Mouse (Mus musculus): Measurements from ENCODE around the gene Nccrp1. TPM values are rescaled to one million over a fixed set of nuclear protein-coding genes. Genes with fewer than 3 reads are reported as not detected.

Gene Nccrp1
- polyA plus RNA-seq, 1 experiment: 0.14 TPM

- Histone ChIP-seq H3K27me3 (ENCODE audit: control insufficient read depth, insufficient read depth, low read length) (no peaks in the 10 kb centered on the region), H3K27ac (ENCODE audit: insufficient read depth, low read depth, low read length) (peak overlapping the region; percentile 82), H3K4me1 (ENCODE audit: control insufficient read depth, insufficient read depth, insufficient read length, low read length) (peaks cover 56% of the 10 kb centered on the region), H3K4me3 (ENCODE audit: low read depth, low read length) (no peak overlapping the region), H3K36me3 (ENCODE audit: control insufficient read depth, insufficient read depth, low read length) (no peaks in the 10 kb centered on the region)
- WGBS: 67% methylated on average over 6 of the region's 6 CpGs
- TF ChIP-seq POLR2A (IDR thresholded peaks at IDR 0.05; ENCODE audit: low read depth, low read length) (no peak), CTCF (IDR thresholded peaks at IDR 0.05; ENCODE audit: extremely low read depth, insufficient read length, insufficient replicate concordance, low read depth, low read length) (no peak)
These were observed 37.9 kb upstream of the Nccrp1 start for GRCm38 (mm10) chr7:28585001-28585400.

GRCm38 (mm10) chr7:28584468-28584867 is 37.4 kb upstream of the Nccrp1 start:
- no peaks in the 10 kb centered on the region for H3K36me3 ChIP-seq (ENCODE audit: control insufficient read depth, insufficient read depth, low read length)
- WGBS: 40% methylated on average over 4 of the region's 4 CpGs

GRCm38 (mm10) chr7:28583570-28584344 is 36.7 kb upstream of the Nccrp1 start:
- no peaks in the 10 kb centered on the region for H3K27me3 ChIP-seq (ENCODE audit: control insufficient read depth, insufficient read depth, low read length)
- H3K36me3 ChIP-seq (ENCODE audit: control insufficient read depth, insufficient read depth, low read length): no peaks in the 10 kb centered on the region
- peaks cover 67% of the 10 kb centered on the region for H3K4me1 ChIP-seq (ENCODE audit: control insufficient read depth, insufficient read depth, insufficient read length, low read length)
- no peak for TF ChIP-seq CTCF (IDR thresholded peaks at IDR 0.05; ENCODE audit: extremely low read depth, insufficient read length, insufficient replicate concordance, low read depth, low read length)
- 38% methylated on average over 8 of the region's 8 CpGs for WGBS
- H3K4me3 ChIP-seq (ENCODE audit: low read depth, low read length): no peak overlapping the region
- H3K27ac ChIP-seq (ENCODE audit: insufficient read depth, low read depth, low read length): peak overlapping the region; percentile 82

More at GRCm38 (mm10) chr7:28584468-28584867, 37.4 kb upstream of the Nccrp1 start:
- Histone ChIP-seq H3K4me1 (ENCODE audit: control insufficient read depth, insufficient read depth, insufficient read length, low read length) (peaks cover 61% of the 10 kb centered on the region), H3K4me3 (ENCODE audit: low read depth, low read length) (no peak overlapping the region), H3K27me3 (ENCODE audit: control insufficient read depth, insufficient read depth, low read length) (no peaks in the 10 kb centered on the region), H3K27ac (ENCODE audit: insufficient read depth, low read depth, low read length) (peak overlapping the region; percentile 82)
- no peak for TF ChIP-seq CTCF (IDR thresholded peaks at IDR 0.05; ENCODE audit: extremely low read depth, insufficient read length, insufficient replicate concordance, low read depth, low read length)
- no peak for TF ChIP-seq POLR2A (IDR thresholded peaks at IDR 0.05; ENCODE audit: low read depth, low read length)

GRCm38 (mm10) chr7:28582841-28583240 is 35.8 kb upstream of the Nccrp1 start:
- no peak for TF ChIP-seq POLR2A (IDR thresholded peaks at IDR 0.05; ENCODE audit: low read depth, low read length)
- H3K4me1 ChIP-seq (ENCODE audit: control insufficient read depth, insufficient read depth, insufficient read length, low read length): peaks cover 75% of the 10 kb centered on the region
- peak overlapping the region; percentile 44; the same call in 1 of the 2 replicates for H3K27ac ChIP-seq (ENCODE audit: insufficient read depth, low read depth, low read length)
- H3K4me3 ChIP-seq (ENCODE audit: low read depth, low read length): no peak overlapping the region
- no peaks in the 10 kb centered on the region for H3K36me3 ChIP-seq (ENCODE audit: control insufficient read depth, insufficient read depth, low read length)
- H3K27me3 ChIP-seq (ENCODE audit: control insufficient read depth, insufficient read depth, low read length): no peaks in the 10 kb centered on the region
- 52% methylated on average over 11 of the region's 11 CpGs for WGBS

- 22% methylated on average over 4 of the region's 4 CpGs for WGBS
- no peak for TF ChIP-seq CTCF (IDR thresholded peaks at IDR 0.05; ENCODE audit: extremely low read depth, insufficient read length, insufficient replicate concordance, low read depth, low read length)
- no peak for TF ChIP-seq POLR2A (IDR thresholded peaks at IDR 0.05; ENCODE audit: low read depth, low read length)
These were observed 34.7 kb upstream of the Nccrp1 start for GRCm38 (mm10) chr7:28581721-28582120.

GRCm38 (mm10) chr7:28579826-28580225 is 32.8 kb upstream of the Nccrp1 start:
- H3K4me3 ChIP-seq (ENCODE audit: low read depth, low read length): no peak overlapping the region
- H3K4me1 ChIP-seq (ENCODE audit: control insufficient read depth, insufficient read depth, insufficient read length, low read length): peaks cover 75% of the 10 kb centered on the region
- H3K36me3 ChIP-seq (ENCODE audit: control insufficient read depth, insufficient read depth, low read length): no peaks in the 10 kb centered on the region
- 62% methylated on average over 5 of the region's 5 CpGs for WGBS
- H3K27me3 ChIP-seq (ENCODE audit: control insufficient read depth, insufficient read depth, low read length): no peaks in the 10 kb centered on the region
- no peak overlapping the region for H3K27ac ChIP-seq (ENCODE audit: insufficient read depth, low read depth, low read length)
- no peak for TF ChIP-seq CTCF (IDR thresholded peaks at IDR 0.05; ENCODE audit: extremely low read depth, insufficient read length, insufficient replicate concordance, low read depth, low read length)
- TF ChIP-seq POLR2A (IDR thresholded peaks at IDR 0.05; ENCODE audit: low read depth, low read length): no peak

More at GRCm38 (mm10) chr7:28581721-28582120, 34.7 kb upstream of the Nccrp1 start:
- Histone ChIP-seq H3K27me3 (ENCODE audit: control insufficient read depth, insufficient read depth, low read length) (no peaks in the 10 kb centered on the region), H3K4me1 (ENCODE audit: control insufficient read depth, insufficient read depth, insufficient read length, low read length) (peaks cover 75% of the 10 kb centered on the region), H3K36me3 (ENCODE audit: control insufficient read depth, insufficient read depth, low read length) (no peaks in the 10 kb centered on the region), H3K27ac (ENCODE audit: insufficient read depth, low read depth, low read length) (peak overlapping the region; percentile 77), H3K4me3 (ENCODE audit: low read depth, low read length) (no peak overlapping the region)

GRCm38 (mm10) chr7:28578543-28579053 is 31.5 kb upstream of the Nccrp1 start:
- Histone ChIP-seq H3K4me3 (ENCODE audit: low read depth, low read length) (no peak overlapping the region), H3K27me3 (ENCODE audit: control insufficient read depth, insufficient read depth, low read length) (no peaks in the 10 kb centered on the region), H3K4me1 (ENCODE audit: control insufficient read depth, insufficient read depth, insufficient read length, low read length) (peaks cover 74% of the 10 kb centered on the region), H3K36me3 (ENCODE audit: control insufficient read depth, insufficient read depth, low read length) (no peaks in the 10 kb centered on the region), H3K27ac (ENCODE audit: insufficient read depth, low read depth, low read length) (peak overlapping the region; percentile 5; the same call in 1 of the 2 replicates)
- 61% methylated on average over 5 of the region's 5 CpGs for WGBS
- TF ChIP-seq CTCF (IDR thresholded peaks at IDR 0.05; ENCODE audit: extremely low read depth, insufficient read length, insufficient replicate concordance, low read depth, low read length): no peak
- TF ChIP-seq POLR2A (IDR thresholded peaks at IDR 0.05; ENCODE audit: low read depth, low read length): no peak
